Mouse (Mus musculus) C2C12 (cell line): Measurements from ENCODE around the gene Rab38.

Source experiments
- CTCF ChIP-seq: IDR thresholded peaks from one replicate; pipeline ENCODE4 v1.5.1; 2011; ENCODE audit not compliant: control insufficient read depth, insufficient read depth, insufficient read length
- FOSL1 ChIP-seq: IDR thresholded peaks from one replicate; pipeline ENCODE4 v1.8.0; 2011; ENCODE audit warnings: mild to moderate bottlenecking, low read length; ENCODE audit not compliant: poor library complexity, insufficient read depth, severe bottlenecking
- MYOD1 ChIP-seq: IDR thresholded peaks from one replicate; pipeline ENCODE4 v1.6.1; 2011; ENCODE audit warnings: low read depth; ENCODE audit not compliant: control insufficient read depth, insufficient read length
- USF1 ChIP-seq: IDR thresholded peaks from one replicate; pipeline ENCODE4 v1.6.1; 2011; ENCODE audit warnings: low read depth, mild to moderate bottlenecking, control low read depth, moderate library complexity

- TF ChIP-seq MYOD1 (no peak), CTCF (no peak), FOSL1 (no peak), USF1 (no peak)
Observed at GRCm38 (mm10) chr7:88445320-88445903, 15.3 kb downstream of the Rab38 start.
